Mouse (Mus musculus): ENCODE data around the gene Pfn2. TPM values are rescaled to one million over a fixed set of nuclear protein-coding genes. Genes with fewer than 3 reads are reported as not detected.

Gene Pfn2
- polyA plus RNA-seq (2014; fragmentation: Illumina TruSeq; extraction: RNeasy Lipid Tissue Mini Kit (QIAGEN cat#74804); ENCODE audit: low read depth, low replicate concordance), result 4.2 TPM

DNA sequence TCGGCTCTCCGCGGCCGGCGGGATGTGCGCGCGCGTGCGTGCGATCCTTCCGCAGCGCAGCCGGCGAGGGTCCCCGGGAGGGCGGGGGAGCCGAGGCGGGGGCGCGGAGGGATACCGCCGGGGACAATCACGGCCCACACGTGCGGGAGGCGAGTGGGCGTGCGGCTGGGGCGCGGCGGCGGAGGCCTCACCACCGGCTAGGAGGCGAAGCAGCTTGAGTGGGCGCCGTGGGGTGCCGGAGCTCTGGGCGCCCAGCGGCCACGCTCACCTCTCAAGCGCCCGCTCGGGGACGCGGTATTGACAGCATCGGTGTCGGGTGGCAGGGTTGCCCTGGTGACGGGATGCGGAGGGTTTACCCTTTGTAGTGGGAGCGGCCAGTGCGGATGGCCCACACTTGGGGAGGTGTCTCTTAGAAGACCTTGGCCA, at the start of gene Pfn2:
Gene Pfn2, minus strand, starts transcription at position 320 of the 426 bp plus-strand sequence.

Other genes starting within 250 kb of the Pfn2 start
- gene Commd2, start 196.4 kb downstream of the Pfn2 start, polyA plus RNA-seq (2014; fragmentation: Illumina TruSeq; extraction: RNeasy Lipid Tissue Mini Kit (QIAGEN cat#74804); ENCODE audit: low read depth, low replicate concordance), result 14.4 TPM
- gene Ankub1, start 155.3 kb downstream of the Pfn2 start, polyA plus RNA-seq (2014; fragmentation: Illumina TruSeq; extraction: RNeasy Lipid Tissue Mini Kit (QIAGEN cat#74804); ENCODE audit: low read depth, low replicate concordance), result 0.58 TPM
- gene Rnf13, start 112.0 kb downstream of the Pfn2 start, polyA plus RNA-seq (2014; fragmentation: Illumina TruSeq; extraction: RNeasy Lipid Tissue Mini Kit (QIAGEN cat#74804); ENCODE audit: low read depth, low replicate concordance), result 411 TPM

All from liver, adult 10 weeks (tissue).